Mouse (Mus musculus) ES-Bruce4 (cell line): Measurements from ENCODE around the gene Fabp6. TPM values are rescaled to one million over a fixed set of nuclear protein-coding genes. Genes with fewer than 3 reads are reported as not detected.

Experiments used
- H3K27ac ChIP-seq: 2 replicates; pipeline ENCODE4 v1.5.1; 2012; ENCODE audit warnings: low read length, inconsistent platforms; ENCODE audit not compliant: insufficient read depth
- H3K27me3 ChIP-seq: 2 replicates; pipeline ENCODE4 v1.6.1; 2012; ENCODE audit warnings: mild to moderate bottlenecking, low read length, inconsistent platforms; ENCODE audit not compliant: control insufficient read depth, poor library complexity, insufficient read depth, severe bottlenecking
- H3K36me3 ChIP-seq: 2 replicates; pipeline ENCODE4 v1.6.1; 2012; ENCODE audit warnings: inconsistent platforms, mild to moderate bottlenecking, low read length, moderate library complexity; ENCODE audit not compliant: control insufficient read depth, poor library complexity, insufficient read depth, severe bottlenecking
- H3K4me1 ChIP-seq: one replicate; pipeline ENCODE4 v1.8.1; 2011; ENCODE audit warnings: low read length; ENCODE audit not compliant: control insufficient read depth, insufficient read depth
- H3K4me3 ChIP-seq: 2 replicates; pipeline ENCODE4 v1.5.1; 2011; ENCODE audit warnings: low read depth, mild to moderate bottlenecking, low read length
- H3K9ac ChIP-seq: 2 replicates; pipeline ENCODE4 v1.6.1; 2012; ENCODE audit warnings: low read depth, mild to moderate bottlenecking, inconsistent platforms; ENCODE audit not compliant: poor library complexity, severe bottlenecking
- H3K9me3 ChIP-seq: replicated peaks from 2 replicates; pipeline ENCODE4 v1.6.1; 2012; ENCODE audit warnings: mild to moderate bottlenecking, low read length, inconsistent platforms; ENCODE audit not compliant: control insufficient read depth, poor library complexity, insufficient read depth, severe bottlenecking
- CTCF ChIP-seq: IDR thresholded peaks from one replicate; pipeline ENCODE4 v1.8.1; 2011; ENCODE audit warnings: low read depth, low read length
- EP300 ChIP-seq: IDR thresholded peaks from 2 replicates; pipeline ENCODE4 v1.6.1; 2011; ENCODE audit warnings: low read depth, low read length; ENCODE audit not compliant: insufficient read depth
- POLR2A ChIP-seq: IDR thresholded peaks from one replicate; pipeline ENCODE4 v1.8.1; 2011; ENCODE audit warnings: low read length; ENCODE audit not compliant: insufficient read depth
- polyA plus RNA-seq: library from polyadenylated mRNA; stranded (reverse); fragments of >200 nt; gene quantifications from 2 replicates; pipeline ENCODE4 v1.2.4, GENCODE M21; 2011; ENCODE audit warnings: low read depth; ENCODE audit not compliant: missing spikeins, insufficient read depth, insufficient read length

The Fabp6 gene
- polyA plus RNA-seq, 1 experiment = not detected

- Histone ChIP-seq H3K36me3 (no peaks in the 10 kb centered on the region), H3K9me3 (no peaks in the 10 kb centered on the region), H3K27me3 (no peaks in the 10 kb centered on the region), H3K9ac (no peak overlapping the region), H3K4me1 (no peaks in the 10 kb centered on the region), H3K4me3 (no peak overlapping the region), H3K27ac (no peak overlapping the region)
- TF ChIP-seq CTCF = no peak
- no peak for TF ChIP-seq POLR2A
- no peak for TF ChIP-seq EP300
These were observed 7.1 kb upstream of the Fabp6 start for GRCm38 (mm10) chr11:43608440-43608839.

DNA sequence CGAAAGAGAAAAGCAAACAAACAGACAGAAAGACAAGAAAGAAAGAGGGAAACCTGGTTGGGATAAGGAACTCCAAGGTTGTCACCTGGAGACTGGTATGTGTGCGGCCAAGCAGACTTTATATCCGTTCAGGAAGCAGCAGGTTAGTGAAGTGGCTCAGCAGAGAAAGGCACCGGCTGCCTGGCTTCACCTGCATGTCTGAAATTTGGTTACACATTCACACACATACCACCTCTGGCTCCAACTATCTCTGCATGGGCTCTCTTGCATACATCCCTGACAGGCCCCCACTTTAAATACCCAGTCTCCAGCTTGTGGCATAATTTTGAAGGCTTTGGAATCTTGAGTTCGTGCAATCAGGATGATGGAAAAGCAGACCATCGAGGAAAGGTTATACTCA is 4.5 kb upstream of the Fabp6 start:
- TF ChIP-seq EP300 = no peak
- no peak for TF ChIP-seq POLR2A
- no peak for TF ChIP-seq CTCF
- Histone ChIP-seq H3K9me3 (no peaks in the 10 kb centered on the region), H3K36me3 (no peaks in the 10 kb centered on the region), H3K27ac (no peak overlapping the region), H3K27me3 (no peaks in the 10 kb centered on the region), H3K9ac (no peak overlapping the region), H3K4me1 (no peaks in the 10 kb centered on the region), H3K4me3 (no peak overlapping the region)

- no peak overlapping the region for H3K9ac ChIP-seq
- H3K36me3 ChIP-seq = no peaks in the 10 kb centered on the region
- TF ChIP-seq CTCF (no peak), EP300 (no peak), POLR2A (no peak)
- H3K4me1 ChIP-seq = no peaks in the 10 kb centered on the region
- no peak overlapping the region for H3K4me3 ChIP-seq
- no peak overlapping the region for H3K27ac ChIP-seq
- no peaks in the 10 kb centered on the region for H3K27me3 ChIP-seq
- H3K9me3 ChIP-seq = no peaks in the 10 kb centered on the region
These were observed 3.6 kb upstream of the Fabp6 start for GRCm38 (mm10) chr11:43604891-43605290.

DNA sequence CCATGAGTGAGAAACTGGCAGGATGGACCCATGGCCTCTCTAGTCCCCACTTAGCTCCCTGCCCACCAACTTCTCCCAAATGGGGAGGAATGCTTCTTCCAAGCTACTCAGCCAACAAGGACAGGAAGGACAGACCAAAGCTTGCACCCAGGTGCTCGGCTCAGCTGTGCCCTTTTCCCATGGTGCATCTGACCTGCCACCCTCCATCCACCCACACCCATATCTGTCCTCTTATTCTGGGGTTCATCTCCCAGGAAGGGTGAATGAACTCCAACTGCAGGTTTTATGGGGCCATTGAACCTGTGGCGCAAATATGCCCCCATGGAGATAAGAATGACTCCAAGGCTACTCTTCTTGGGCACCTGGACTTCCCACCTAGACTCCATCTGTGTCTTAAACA is 2.9 kb upstream of the Fabp6 start:
- no peak overlapping the region for H3K9ac ChIP-seq
- H3K4me1 ChIP-seq = no peaks in the 10 kb centered on the region
- H3K27me3 ChIP-seq = no peaks in the 10 kb centered on the region
- H3K4me3 ChIP-seq = no peak overlapping the region
- no peak for TF ChIP-seq POLR2A
- no peak for TF ChIP-seq CTCF
- TF ChIP-seq EP300 = no peak
- H3K9me3 ChIP-seq = no peaks in the 10 kb centered on the region
- no peaks in the 10 kb centered on the region for H3K36me3 ChIP-seq
- H3K27ac ChIP-seq = no peak overlapping the region

DNA sequence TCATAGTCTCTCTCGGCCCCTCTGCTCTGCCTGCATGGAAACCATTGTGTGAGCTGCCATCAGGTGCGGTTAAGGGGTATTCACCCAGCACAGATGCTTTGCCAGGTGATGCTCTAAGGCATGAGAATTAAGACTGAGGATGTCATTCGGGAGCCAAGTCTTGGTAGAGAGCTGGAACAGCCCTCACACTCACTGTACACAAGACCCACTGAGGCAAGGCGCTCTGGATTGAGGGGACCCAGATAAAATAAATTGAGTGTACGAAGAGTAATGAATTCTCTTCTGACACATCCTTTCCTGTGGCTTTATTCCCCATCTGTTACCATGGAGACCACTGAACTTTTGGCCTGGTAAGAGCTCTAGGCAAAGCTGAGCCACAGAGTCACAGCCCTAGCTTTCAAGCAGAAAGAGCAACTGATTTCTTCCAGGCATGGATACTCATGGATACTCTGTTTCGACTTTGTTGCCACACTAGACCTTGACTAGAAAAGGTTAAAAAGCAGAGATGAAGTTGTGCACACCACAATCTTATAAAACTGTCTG is 11.7 kb downstream of the Fabp6 start:
- Histone ChIP-seq H3K27ac (no peak overlapping the region), H3K4me3 (no peak overlapping the region), H3K27me3 (no peaks in the 10 kb centered on the region), H3K4me1 (no peaks in the 10 kb centered on the region), H3K36me3 (no peaks in the 10 kb centered on the region), H3K9ac (no peak overlapping the region), H3K9me3 (no peaks in the 10 kb centered on the region)
- TF ChIP-seq EP300 (no peak), CTCF (no peak), POLR2A (no peak)

DNA sequence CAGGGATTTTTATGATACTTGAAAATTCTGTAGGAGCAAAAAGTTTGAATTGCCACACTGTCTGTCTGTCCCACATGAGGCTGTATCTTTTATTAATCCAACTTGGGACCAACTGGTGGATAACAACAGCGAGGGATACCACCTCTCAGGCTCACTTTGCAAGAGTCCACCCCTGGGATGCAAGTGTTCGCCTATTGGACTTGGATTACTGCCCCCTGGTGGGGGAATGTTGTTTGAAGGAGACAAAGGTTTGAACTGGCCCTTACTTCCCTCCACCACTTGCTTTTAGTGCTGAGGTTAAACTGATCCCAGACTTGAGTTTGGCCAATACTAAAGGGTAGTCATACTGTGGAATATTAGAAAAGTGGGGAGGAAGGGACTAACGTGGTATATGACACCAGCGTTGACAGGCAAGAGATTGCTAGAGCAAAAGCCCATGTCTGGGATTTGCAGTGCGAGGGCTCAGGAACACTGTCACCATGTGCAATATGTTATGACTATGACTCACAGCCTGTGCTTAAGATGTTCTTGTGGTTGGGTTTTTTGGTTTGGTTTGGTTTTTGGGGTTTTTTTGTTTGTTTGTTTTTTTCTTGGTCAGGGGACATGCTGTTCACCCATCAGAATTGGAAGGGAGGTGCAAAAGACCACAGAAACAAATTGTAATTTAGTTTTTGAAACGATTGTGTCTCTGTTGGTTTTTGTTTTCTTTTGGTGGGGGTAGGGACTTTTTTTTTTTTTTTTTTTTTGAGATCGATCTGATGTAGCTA is 14.8 kb downstream of the Fabp6 start, which contains the start of gene 4933415A04Rik:
TSS of gene 4933415A04Rik (plus strand) at position 717 of the 767 bp plus-strand sequence.
- H3K27ac ChIP-seq = peak within 1 kb of the TSS; percentile 70
- no peak within 1 kb of the TSS for H3K4me3 ChIP-seq
- TF ChIP-seq POLR2A = no peak
- no peak for TF ChIP-seq EP300
- peak; percentile 57 for TF ChIP-seq CTCF
- H3K4me1 ChIP-seq = no peaks in the 10 kb centered on the region
- H3K36me3 ChIP-seq = no peaks in the 10 kb centered on the region
- no peaks in the 10 kb centered on the region for H3K9me3 ChIP-seq
- no peaks in the 10 kb centered on the region for H3K27me3 ChIP-seq
- no peak within 1 kb of the TSS for H3K9ac ChIP-seq
